Mouse (Mus musculus) bone marrow, adult 2 months (tissue): ENCODE results near the gene Dact1.

ENCODE experiments used
- CTCF ChIP-seq: fragments of 200-500 bp; IDR thresholded peaks from 2 replicates; pipeline ENCODE4 v1.5.1; 2011; ENCODE audit warnings: low read length, control low read depth; ENCODE audit not compliant: control insufficient read depth, insufficient read depth
- POLR2A ChIP-seq: fragments of 200-500 bp; IDR thresholded peaks from 2 replicates; pipeline ENCODE4 v1.6.1; 2011; ENCODE audit warnings: low read depth, mild to moderate bottlenecking, control low read depth, low read length, borderline replicate concordance; ENCODE audit not compliant: control insufficient read depth

DNA sequence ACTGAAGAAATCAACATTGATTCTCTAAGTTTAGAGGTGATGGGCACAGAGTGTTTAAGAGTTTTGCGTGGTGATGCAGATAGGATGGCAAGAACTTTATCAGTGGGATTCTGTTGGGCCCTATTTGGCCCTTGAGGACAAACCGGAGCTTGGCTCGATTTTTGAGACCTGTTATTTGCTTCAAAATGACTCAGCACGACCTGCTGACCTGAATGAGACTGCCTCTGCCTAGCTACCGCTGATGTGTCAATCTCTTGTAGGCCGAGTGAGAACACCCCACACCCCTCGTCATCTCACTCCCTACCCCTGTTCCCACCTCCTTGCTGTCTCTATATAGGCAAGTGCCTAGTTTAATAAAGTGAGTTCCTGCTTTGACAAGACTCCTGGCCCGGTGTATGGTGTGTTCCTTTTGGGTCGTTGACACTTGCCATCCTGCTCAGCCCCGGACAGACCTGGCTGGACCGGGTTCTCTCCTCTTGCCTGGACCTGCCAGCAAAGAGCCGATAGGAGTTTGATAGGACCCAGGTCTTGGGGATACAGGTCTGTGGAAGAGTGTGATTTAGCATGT, 28.4 kb upstream of the Dact1 start:
- TF ChIP-seq CTCF (no peak), POLR2A (no peak)
